Mouse (Mus musculus) hindbrain, embryonic 12.5 days (tissue): Measurements from ENCODE around the gene Mpg. TPM values are rescaled to one million over a fixed set of nuclear protein-coding genes. Genes with fewer than 3 reads are reported as not detected.

Experiments used
- ATAC-seq: fragments of 200-750 bp; cut with Nextera tagmentation; 2 replicates; pipeline ENCODE4 v1.8.0; 2017; ENCODE audit warnings: moderate TSS enrichment; ENCODE audit not compliant: low FRiP score
- H3K27ac ChIP-seq: fragments of 300-500 bp; sonication (generic); 2 replicates; pipeline ENCODE4 v1.5.1; 2016; ENCODE audit warnings: mild to moderate bottlenecking
- H3K27me3 ChIP-seq: fragments of 300-500 bp; sonication (generic); 2 replicates; pipeline ENCODE4 v1.6.1; 2016; ENCODE audit warnings: mild to moderate bottlenecking
- H3K36me3 ChIP-seq: fragments of 300-500 bp; sonication (generic); 2 replicates; pipeline ENCODE4 v1.6.1; 2016; ENCODE audit warnings: mild to moderate bottlenecking
- H3K4me1 ChIP-seq: fragments of 300-500 bp; sonication (generic); 2 replicates; pipeline ENCODE4 v1.6.1; 2016
- H3K4me2 ChIP-seq: fragments of 300-500 bp; sonication (generic); replicated peaks from 2 replicates; pipeline ENCODE4 v1.6.1; 2016; ENCODE audit warnings: mild to moderate bottlenecking
- H3K4me3 ChIP-seq: fragments of 300-500 bp; sonication (generic); 2 replicates; pipeline ENCODE4 v1.5.1; 2016; ENCODE audit warnings: mild to moderate bottlenecking
- H3K9ac ChIP-seq: fragments of 300-500 bp; sonication (generic); 2 replicates; pipeline ENCODE4 v1.6.1; 2016; ENCODE audit warnings: mild to moderate bottlenecking, moderate library complexity
- H3K9me3 ChIP-seq: fragments of 300-500 bp; sonication (generic); replicated peaks from 2 replicates; pipeline ENCODE4 v1.6.1; 2016; ENCODE audit warnings: mild to moderate bottlenecking
- WGBS: fragments of 180-500 bp; shearing (Covaris S2); methylation state at CpG from one replicate; pipeline ENCODE4 v1.1.7; 2016; 5-methylcytosine and 5-hydroxymethylcytosine counted together
- polyA plus RNA-seq: library from polyadenylated mRNA; unstranded; fragments of >200 nt; fragmentation: Nextera tagmentation; extraction: Ambion mirVana; gene quantifications from 2 replicates; pipeline ENCODE4 v1.2.1, GENCODE M21; 2016

Mpg gene
- polyA plus RNA-seq, 1 experiment from 2014 or later, result 30.4 TPM

DNA sequence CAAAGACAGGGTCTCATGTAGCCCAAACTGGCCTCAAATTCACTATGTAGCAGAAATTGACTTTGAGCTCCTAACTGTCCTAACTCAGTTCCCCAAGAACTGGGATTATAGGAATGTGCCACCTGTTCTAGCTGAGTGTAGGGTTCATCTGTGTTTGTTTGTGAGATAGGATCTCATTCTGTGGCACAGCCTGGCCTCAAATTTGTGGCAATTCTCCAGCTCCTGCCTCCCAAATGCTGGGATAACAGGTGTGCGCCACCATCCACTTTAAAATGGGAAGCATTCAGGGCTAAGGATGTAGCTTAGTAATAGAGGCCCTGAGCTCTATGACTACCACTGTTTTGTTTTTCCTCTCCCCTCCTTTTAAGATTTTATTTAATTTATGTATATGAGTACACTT is 26.8 kb downstream of the Mpg start:
- WGBS, result 97% methylated on average over 1 of the region's 1 CpGs
- Histone ChIP-seq H3K9me3 (no peaks in the 10 kb centered on the region), H3K4me3 (no peak overlapping the region), H3K4me1 (no peaks in the 10 kb centered on the region), H3K36me3 (peaks cover 47% of the 10 kb centered on the region), H3K27me3 (no peaks in the 10 kb centered on the region), H3K4me2 (no peak overlapping the region), H3K9ac (no peak overlapping the region), H3K27ac (no peak overlapping the region)
- no peak for ATAC-seq

GRCm38 (mm10) chr11:32256146-32256545 is 29.8 kb downstream of the Mpg start:
- WGBS, result 88% methylated on average over 1 of the region's 1 CpGs
- Histone ChIP-seq H3K4me2 (no peak overlapping the region), H3K27ac (no peak overlapping the region), H3K27me3 (no peaks in the 10 kb centered on the region), H3K4me1 (no peaks in the 10 kb centered on the region), H3K4me3 (no peak overlapping the region), H3K36me3 (peaks cover 31% of the 10 kb centered on the region), H3K9me3 (no peaks in the 10 kb centered on the region), H3K9ac (no peak overlapping the region)
- no peak for ATAC-seq

DNA sequence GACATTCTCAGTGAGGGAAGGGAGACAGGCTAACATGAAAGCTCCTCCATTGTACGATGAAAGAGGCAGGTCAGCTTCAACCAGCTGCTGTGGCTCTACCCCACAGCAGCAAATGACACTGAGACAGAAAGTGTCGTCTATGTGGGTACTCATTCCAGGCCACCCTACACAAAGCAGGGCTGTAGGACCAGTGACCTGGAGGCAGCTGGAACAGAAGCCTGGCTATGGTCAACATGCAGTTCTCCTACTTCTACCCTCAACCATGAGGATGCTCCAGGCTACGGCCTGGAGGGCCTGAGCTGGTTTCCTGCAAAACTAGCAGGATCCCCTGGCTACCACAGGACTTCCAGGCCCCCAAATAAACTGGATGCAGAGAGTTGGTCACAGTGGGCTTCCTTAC is 30.3 kb downstream of the Mpg start:
- 87% methylated on average over 3 of the region's 3 CpGs for WGBS
- Histone ChIP-seq H3K36me3 (peaks cover 27% of the 10 kb centered on the region), H3K9me3 (no peaks in the 10 kb centered on the region), H3K4me3 (no peak overlapping the region), H3K9ac (no peak overlapping the region), H3K27me3 (no peaks in the 10 kb centered on the region), H3K27ac (no peak overlapping the region), H3K4me2 (no peak overlapping the region), H3K4me1 (no peaks in the 10 kb centered on the region)
- ATAC-seq, result no peak

GRCm38 (mm10) chr11:32262674-32263415 is 36.5 kb downstream of the Mpg start:
- peaks cover 14% of the 10 kb centered on the region; the same call in 1 of the 2 replicates for H3K36me3 ChIP-seq
- no peaks in the 10 kb centered on the region for H3K27me3 ChIP-seq
- ATAC-seq, result no peak
- no peaks in the 10 kb centered on the region for H3K9me3 ChIP-seq
- no peak overlapping the region for H3K4me2 ChIP-seq
- no peak overlapping the region for H3K9ac ChIP-seq
- no peak overlapping the region for H3K4me3 ChIP-seq
- WGBS, result 80% methylated on average over 10 of the region's 10 CpGs
- H3K27ac ChIP-seq, result peak overlapping the region; percentile 14; the same call in 1 of the 2 replicates
- peaks cover 10% of the 10 kb centered on the region for H3K4me1 ChIP-seq

GRCm38 (mm10) chr11:32265117-32265738 is 38.9 kb downstream of the Mpg start:
- Histone ChIP-seq H3K4me1 (peaks cover 15% of the 10 kb centered on the region), H3K27me3 (no peaks in the 10 kb centered on the region), H3K36me3 (peaks cover 11% of the 10 kb centered on the region; the same call in 1 of the 2 replicates), H3K27ac (no peak overlapping the region), H3K4me3 (no peak overlapping the region), H3K9me3 (no peaks in the 10 kb centered on the region), H3K9ac (no peak overlapping the region), H3K4me2 (no peak overlapping the region)
- WGBS, result 93% methylated on average over 3 of the region's 3 CpGs
- ATAC-seq, result no peak

DNA sequence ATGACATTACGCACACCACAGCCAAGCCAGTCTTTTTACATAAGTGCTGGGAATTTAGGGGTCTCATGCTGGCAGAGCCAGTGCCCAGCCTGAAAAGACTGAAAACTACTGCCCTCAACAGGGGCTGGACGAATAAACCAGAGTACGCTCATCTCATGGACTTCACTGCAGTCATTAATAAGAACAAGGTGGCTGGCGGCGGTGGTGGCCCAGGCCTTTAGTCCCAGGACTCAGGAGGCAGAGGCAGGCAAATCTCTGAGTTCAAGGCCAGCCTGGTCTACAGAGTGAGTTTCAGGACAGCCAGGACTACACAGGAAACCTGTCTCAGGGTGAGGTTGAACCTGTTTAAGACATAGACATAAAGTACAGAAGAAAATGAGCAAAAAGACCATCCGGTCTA is 39.9 kb downstream of the Mpg start:
- Histone ChIP-seq H3K27ac (no peak overlapping the region), H3K4me2 (no peak overlapping the region)

GRCm38 (mm10) chr11:32266776-32267175 is 40.5 kb downstream of the Mpg start:
- peak overlapping the region; percentile 97 for H3K27ac ChIP-seq
- H3K4me1 ChIP-seq, result peaks cover 15% of the 10 kb centered on the region
- no peaks in the 10 kb centered on the region for H3K27me3 ChIP-seq
- H3K4me2 ChIP-seq, result peak overlapping the region; percentile 56
- peak overlapping the region; percentile 69 for H3K4me3 ChIP-seq
- H3K9ac ChIP-seq, result peak overlapping the region; percentile 87
- 0 out of 2 replicates have a peak, but pooled peaks cover 4% of the 10 kb centered on the region for H3K36me3 ChIP-seq
- H3K9me3 ChIP-seq, result no peaks in the 10 kb centered on the region
- WGBS, result 31% methylated on average over 6 of the region's 6 CpGs
- peak; percentile 5; the same call in 1 of the 2 replicates for ATAC-seq

More for the DNA sequence above, 39.9 kb downstream of the Mpg start:
- H3K4me3 ChIP-seq, result no peak overlapping the region
- no peaks in the 10 kb centered on the region for H3K9me3 ChIP-seq
- no peak overlapping the region for H3K9ac ChIP-seq
- ATAC-seq, result no peak
- peaks cover 15% of the 10 kb centered on the region for H3K4me1 ChIP-seq
- H3K36me3 ChIP-seq, result 0 out of 2 replicates have a peak, but pooled peaks cover 4% of the 10 kb centered on the region
- 94% methylated on average over 6 of the region's 6 CpGs for WGBS
- H3K27me3 ChIP-seq, result no peaks in the 10 kb centered on the region

DNA sequence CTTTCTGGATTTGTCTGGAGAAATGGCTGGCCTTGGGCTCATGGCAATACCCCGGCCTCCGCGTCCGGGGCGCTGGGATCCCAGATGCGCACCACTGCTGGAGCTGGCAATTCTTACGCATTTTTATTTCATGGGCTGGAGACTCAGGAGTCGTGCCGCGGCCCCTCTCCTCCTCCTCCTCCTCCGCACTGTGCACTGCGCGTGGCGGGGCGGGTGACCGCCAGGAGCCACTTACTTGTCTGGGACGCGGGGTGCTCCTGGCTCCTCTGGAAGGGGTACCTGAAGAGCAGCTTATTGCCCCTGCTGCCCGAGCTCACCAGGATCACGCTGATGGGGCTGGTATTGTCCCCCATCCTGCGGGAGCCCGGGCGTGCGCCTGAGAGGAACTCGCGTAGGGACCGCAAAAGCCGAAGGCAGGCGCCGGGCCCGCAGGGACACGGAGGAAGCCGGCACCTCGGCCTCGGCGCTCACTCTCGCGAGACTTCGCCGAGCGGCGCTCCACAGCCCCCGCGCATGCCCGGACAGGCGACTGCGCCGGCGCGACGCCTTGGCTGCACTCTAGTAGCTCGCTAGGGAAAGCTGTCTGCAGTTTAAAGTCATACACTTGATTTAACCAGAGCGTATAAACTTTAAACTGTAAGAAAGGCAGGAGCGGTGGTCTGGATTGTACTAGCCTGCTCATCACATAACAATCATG is 41.0 kb downstream of the Mpg start, which contains the start of gene Nprl3:
Gene Nprl3 (minus strand): TSS at position 520 of the 697 bp plus-strand sequence.
- H3K27me3 ChIP-seq, result no peaks in the 10 kb centered on the region
- H3K9me3 ChIP-seq, result no peaks in the 10 kb centered on the region
- peaks cover 15% of the 10 kb centered on the region for H3K4me1 ChIP-seq
- peak within 1 kb of the TSS; percentile 69 for H3K4me3 ChIP-seq
- peak; percentile 99 for ATAC-seq
- H3K27ac ChIP-seq, result peak within 1 kb of the TSS; percentile 97
- under 1% methylated on average over 54 of the region's 54 CpGs for WGBS
- peak within 1 kb of the TSS; percentile 56 for H3K4me2 ChIP-seq
- H3K36me3 ChIP-seq, result 0 out of 2 replicates have a peak, but pooled peaks cover 4% of the 10 kb centered on the region
- peak within 1 kb of the TSS; percentile 87 for H3K9ac ChIP-seq

- peaks cover 15% of the 10 kb centered on the region for H3K4me1 ChIP-seq
- peak; percentile 42 for ATAC-seq
- no peaks in the 10 kb centered on the region for H3K9me3 ChIP-seq
- peak overlapping the region; percentile 97; the same call in 1 of the 2 replicates for H3K27ac ChIP-seq
- H3K27me3 ChIP-seq, result no peaks in the 10 kb centered on the region
- peak overlapping the region; percentile 69 for H3K4me3 ChIP-seq
- H3K36me3 ChIP-seq, result no peaks in the 10 kb centered on the region
- peak overlapping the region; percentile 87 for H3K9ac ChIP-seq
- 21% methylated on average over 5 of the region's 5 CpGs for WGBS
- peak overlapping the region; percentile 56 for H3K4me2 ChIP-seq
Observed at GRCm38 (mm10) chr11:32267964-32268363, 41.7 kb downstream of the Mpg start.

DNA sequence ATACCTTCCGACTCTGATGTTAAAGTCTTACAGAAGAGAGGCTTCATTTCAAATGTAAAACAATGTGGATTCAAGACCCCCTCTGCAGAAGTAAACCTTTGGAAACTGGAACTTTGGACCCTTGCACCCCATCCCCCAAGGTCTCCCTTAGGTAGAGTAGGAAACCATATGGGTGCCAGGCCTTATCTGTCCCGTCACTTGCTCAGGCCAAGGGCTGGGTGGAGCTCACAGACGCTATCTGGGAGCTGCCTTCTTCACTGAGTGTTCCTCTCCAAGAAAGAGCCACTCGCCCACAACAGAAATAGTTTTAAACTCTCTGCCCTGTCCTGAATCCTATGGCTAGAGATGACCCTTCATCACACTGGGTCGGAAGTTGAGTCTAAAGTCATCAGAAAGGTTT is 42.6 kb downstream of the Mpg start:
- no peak overlapping the region for H3K4me3 ChIP-seq
- no peak overlapping the region for H3K9ac ChIP-seq
- no peak overlapping the region for H3K4me2 ChIP-seq
- H3K27me3 ChIP-seq, result no peaks in the 10 kb centered on the region
- H3K27ac ChIP-seq, result no peak overlapping the region
- WGBS, result 82% methylated on average over 5 of the region's 5 CpGs
- no peak for ATAC-seq
- H3K4me1 ChIP-seq, result peaks cover 15% of the 10 kb centered on the region
- H3K36me3 ChIP-seq, result no peaks in the 10 kb centered on the region
- H3K9me3 ChIP-seq, result no peaks in the 10 kb centered on the region

GRCm38 (mm10) chr11:32271178-32271577 is 44.9 kb downstream of the Mpg start:
- no peak overlapping the region for H3K4me2 ChIP-seq
- 38% methylated on average over 4 of the region's 4 CpGs for WGBS
- no peak overlapping the region for H3K27ac ChIP-seq
- no peaks in the 10 kb centered on the region for H3K9me3 ChIP-seq
- ATAC-seq, result no peak
- no peaks in the 10 kb centered on the region for H3K36me3 ChIP-seq
- H3K9ac ChIP-seq, result no peak overlapping the region
- H3K4me3 ChIP-seq, result no peak overlapping the region
- peaks cover 10% of the 10 kb centered on the region for H3K4me1 ChIP-seq
- H3K27me3 ChIP-seq, result 0 out of 2 replicates have a peak, but pooled peaks cover 2% of the 10 kb centered on the region

- Histone ChIP-seq H3K4me3 (no peak within 1 kb of the TSS), H3K4me2 (no peak within 1 kb of the TSS), H3K27ac (no peak within 1 kb of the TSS), H3K9ac (no peak within 1 kb of the TSS), H3K36me3 (no peaks in the 10 kb centered on the region), H3K27me3 (peaks cover 22% of the 10 kb centered on the region; the same call in 1 of the 2 replicates), H3K4me1 (no peaks in the 10 kb centered on the region), H3K9me3 (no peaks in the 10 kb centered on the region)
- 75% methylated on average over 3 of the region's 3 CpGs for WGBS
- no peak for ATAC-seq
Observed at GRCm38 (mm10) chr11:32276347-32276746, 50.0 kb downstream of the Mpg start, which contains the start of gene Hba-x. TSS of gene Hba-x (plus strand) at chr11:32276400.
